Mouse (Mus musculus) ES-E14 (cell line): ENCODE measurements around the gene Plekhd1. TPM values are rescaled to one million over a fixed set of nuclear protein-coding genes. Genes with fewer than 3 reads are reported as not detected.
A peak's percentile ranks its signal among the peaks of the same experiment; 100 is the strongest.

Experiments
- DNase-seq: peaks from one replicate; pipeline ENCODE4 v3.0.0-alpha.2; 2013; ENCODE audit warnings: low read depth, low spot score
- H3K27ac ChIP-seq: 2 replicates; pipeline ENCODE4 v1.5.1; 2012; ENCODE audit warnings: low read depth, mild to moderate bottlenecking, low read length, moderate library complexity, mixed read lengths; ENCODE audit not compliant: poor library complexity, insufficient read depth, severe bottlenecking
- H3K36me3 ChIP-seq: 2 replicates; pipeline ENCODE4 v1.6.1; 2012; ENCODE audit warnings: mild to moderate bottlenecking, low read length, moderate library complexity, mixed read lengths; ENCODE audit not compliant: control insufficient read depth, poor library complexity, insufficient read depth, severe bottlenecking
- H3K4me1 ChIP-seq, 2 experiments: fragments of 150-350 bp in 1 of 2; sonication (generic) in 1 of 2; 2 replicates each; pipeline ENCODE4 v1.6.1; 2012; ENCODE audit warnings: low read length in 2 of 2, mild to moderate bottlenecking in 1 of 2, mixed read lengths in 1 of 2; ENCODE audit not compliant: control insufficient read depth in 2 of 2, insufficient read depth in 2 of 2, poor library complexity in 1 of 2
- H3K4me3 ChIP-seq, 2 experiments: fragments of 150-350 bp in 1 of 2; sonication (generic) in 1 of 2; 2 replicates each; pipeline ENCODE4 v1.5.1; 2012; ENCODE audit warnings: low read length in 2 of 2, low read depth in 1 of 2, mild to moderate bottlenecking in 1 of 2, mixed read lengths in 1 of 2; ENCODE audit not compliant: insufficient read depth in 1 of 2, poor library complexity in 1 of 2, severe bottlenecking in 1 of 2
- H3K9ac ChIP-seq: 2 replicates; pipeline ENCODE4 v1.6.1; 2012; ENCODE audit warnings: low read depth, mild to moderate bottlenecking, low read length, mixed read lengths; ENCODE audit not compliant: poor library complexity, insufficient read depth, severe bottlenecking
- H3K9me3 ChIP-seq: fragments of 150-350 bp; sonication (generic); 2 replicates; pipeline ENCODE4 v1.6.1; 2012; ENCODE audit warnings: low read depth, mild to moderate bottlenecking, low read length; ENCODE audit not compliant: control insufficient read depth, insufficient read depth
- CHD2 ChIP-seq: IDR thresholded peaks from 2 replicates; pipeline ENCODE4 v1.6.1; 2014; ENCODE audit warnings: mild to moderate bottlenecking, low read depth, low read length, inconsistent platforms
- HCFC1 ChIP-seq: IDR thresholded peaks from 2 replicates; pipeline ENCODE4 v1.6.1; 2012; ENCODE audit warnings: low read length, inconsistent platforms, borderline replicate concordance; ENCODE audit not compliant: insufficient read depth
- MAFK ChIP-seq: IDR thresholded peaks from 2 replicates; pipeline ENCODE4 v1.6.1; 2014; ENCODE audit warnings: mild to moderate bottlenecking, low read depth, low read length, inconsistent platforms; ENCODE audit not compliant: insufficient read depth
- ZC3H11A ChIP-seq: IDR thresholded peaks from 2 replicates; pipeline ENCODE4 v1.6.1; 2012; ENCODE audit warnings: low read depth, mild to moderate bottlenecking, inconsistent platforms, low read length, borderline replicate concordance
- ZNF384 ChIP-seq: IDR thresholded peaks from 2 replicates; pipeline ENCODE4 v1.6.1; 2012; ENCODE audit warnings: low read depth, low read length, inconsistent platforms
- in situ Hi-C, 2 experiments: fragments of 600-800 bp; cut with MboI; formaldehyde crosslinking; loops; one replicate each; pipeline ENCODE4 v1.15.1; 2025; ENCODE audit warnings: low sequenced_read_pairs in 2 of 2, inconsistent platforms in 1 of 2; ENCODE audit not compliant: unreplicated experiment in 2 of 2
- total RNA-seq: library from RNA; depleted of rRNA; stranded (reverse); fragments of 300-350 nt; gene quantifications from 2 replicates; pipeline ENCODE4 v1.2.3, GENCODE M21; 2012

Plekhd1 gene
- total RNA-seq, 1 experiment, result 8.2 TPM

GRCm38 (mm10) chr12:80729758-80730530 is 37.6 kb downstream of the Plekhd1 start:
- Histone ChIP-seq H3K36me3 (no peaks in the 10 kb centered on the region), H3K9me3 (no peaks in the 10 kb centered on the region), H3K27ac (no peak overlapping the region), H3K4me3 (no peak overlapping the region), H3K4me1 (no peaks in the 10 kb centered on the region), H3K9ac (no peak overlapping the region)
- in situ Hi-C loops, result no loop called here
- TF ChIP-seq HCFC1 (no peak), MAFK (no peak), ZNF384 (no peak), ZC3H11A (no peak), CHD2 (no peak)
- no peak for DNase-seq

DNA sequence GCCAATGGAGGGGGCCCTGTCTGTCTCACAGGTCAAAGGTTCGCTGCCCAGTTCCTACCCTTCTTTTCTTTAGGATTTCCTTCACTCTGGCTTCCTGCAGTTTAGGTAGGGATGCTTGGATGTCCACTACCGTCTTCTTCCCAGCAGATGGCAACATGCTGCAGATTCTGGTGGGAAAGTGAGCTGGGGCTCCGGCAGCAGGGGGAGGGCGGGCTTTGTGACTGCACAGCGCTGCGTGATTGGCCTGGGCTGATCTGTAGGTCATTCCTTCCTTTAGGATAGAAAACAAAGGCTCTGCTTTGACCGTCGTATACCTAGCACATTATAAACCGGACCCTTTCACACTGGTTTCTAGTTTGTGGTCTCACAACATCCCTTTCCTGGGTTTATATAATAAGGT is 38.2 kb downstream of the Plekhd1 start:
- in situ Hi-C loops, result no loop called here

DNA sequence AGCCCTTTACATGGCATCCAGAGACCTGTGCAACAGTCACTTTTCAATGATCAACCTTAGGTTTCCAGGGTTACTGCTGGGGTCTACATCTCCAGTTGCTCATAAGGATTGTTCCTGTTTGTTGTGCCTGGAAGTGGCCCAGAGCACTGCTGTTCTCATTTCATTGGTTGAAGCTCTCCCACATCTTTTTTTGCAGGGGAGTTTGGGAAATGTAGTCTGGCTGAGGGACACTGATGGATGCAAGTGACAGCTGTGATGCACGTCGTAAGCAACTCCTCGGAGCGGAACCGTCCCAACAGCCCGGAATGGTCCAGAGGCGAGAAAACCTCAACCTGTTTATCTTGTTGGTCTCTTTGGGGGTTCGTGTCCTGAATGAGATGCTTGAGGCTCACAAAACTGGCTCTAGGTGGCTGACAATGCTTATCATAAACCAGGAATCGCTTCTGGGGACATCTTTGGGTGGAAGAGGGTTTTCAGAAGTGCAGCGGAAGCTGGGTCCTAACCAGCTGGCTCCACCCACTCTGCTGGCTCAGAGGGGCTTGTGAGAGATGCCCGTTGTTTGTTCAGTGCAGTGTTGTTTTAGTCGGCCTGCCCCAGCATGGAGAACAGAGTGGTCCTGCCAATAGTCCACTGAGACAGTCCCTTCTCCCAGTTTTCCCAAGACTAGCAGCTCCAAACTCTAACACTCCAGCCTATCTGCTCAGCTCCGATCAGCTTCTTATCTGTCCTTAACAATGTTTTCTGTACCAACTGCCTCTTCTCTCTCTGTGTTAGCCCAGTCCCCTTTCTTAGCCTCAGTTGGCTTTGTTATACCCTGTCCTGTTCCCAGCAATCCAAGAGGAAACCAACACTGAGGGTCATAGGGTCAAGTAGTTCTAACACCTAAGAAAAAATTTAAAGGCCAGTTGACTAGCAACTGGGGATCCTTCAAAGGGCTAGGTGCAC is 42.4 kb downstream of the Plekhd1 start:
- no peak overlapping the region for H3K27ac ChIP-seq
- DNase-seq, result no peak
- no peaks in the 10 kb centered on the region for H3K36me3 ChIP-seq
- H3K9ac ChIP-seq, result no peak overlapping the region
- no peaks in the 10 kb centered on the region for H3K9me3 ChIP-seq
- H3K4me3 ChIP-seq, result no peak overlapping the region
- in situ Hi-C loops, result no loop called here
- peaks cover 0 to 6% of the 10 kb centered on the region in 2 experiments; a peak in 2 of 4 replicates for H3K4me1 ChIP-seq
- peak; percentile 57; the same call in 1 of the 2 replicates for TF ChIP-seq HCFC1
- TF ChIP-seq ZNF384, result no peak

More for the DNA sequence above, 38.2 kb downstream of the Plekhd1 start:
- peak; percentile 70 for DNase-seq
- H3K36me3 ChIP-seq, result no peaks in the 10 kb centered on the region
- no peak overlapping the region for H3K27ac ChIP-seq
- H3K4me3 ChIP-seq, result no peak overlapping the region
- H3K4me1 ChIP-seq, result no peaks in the 10 kb centered on the region
- H3K9me3 ChIP-seq, result no peaks in the 10 kb centered on the region
- TF ChIP-seq ZC3H11A (no peak), CHD2 (no peak), MAFK (no peak), HCFC1 (no peak), ZNF384 (no peak)
- H3K9ac ChIP-seq, result no peak overlapping the region

DNA sequence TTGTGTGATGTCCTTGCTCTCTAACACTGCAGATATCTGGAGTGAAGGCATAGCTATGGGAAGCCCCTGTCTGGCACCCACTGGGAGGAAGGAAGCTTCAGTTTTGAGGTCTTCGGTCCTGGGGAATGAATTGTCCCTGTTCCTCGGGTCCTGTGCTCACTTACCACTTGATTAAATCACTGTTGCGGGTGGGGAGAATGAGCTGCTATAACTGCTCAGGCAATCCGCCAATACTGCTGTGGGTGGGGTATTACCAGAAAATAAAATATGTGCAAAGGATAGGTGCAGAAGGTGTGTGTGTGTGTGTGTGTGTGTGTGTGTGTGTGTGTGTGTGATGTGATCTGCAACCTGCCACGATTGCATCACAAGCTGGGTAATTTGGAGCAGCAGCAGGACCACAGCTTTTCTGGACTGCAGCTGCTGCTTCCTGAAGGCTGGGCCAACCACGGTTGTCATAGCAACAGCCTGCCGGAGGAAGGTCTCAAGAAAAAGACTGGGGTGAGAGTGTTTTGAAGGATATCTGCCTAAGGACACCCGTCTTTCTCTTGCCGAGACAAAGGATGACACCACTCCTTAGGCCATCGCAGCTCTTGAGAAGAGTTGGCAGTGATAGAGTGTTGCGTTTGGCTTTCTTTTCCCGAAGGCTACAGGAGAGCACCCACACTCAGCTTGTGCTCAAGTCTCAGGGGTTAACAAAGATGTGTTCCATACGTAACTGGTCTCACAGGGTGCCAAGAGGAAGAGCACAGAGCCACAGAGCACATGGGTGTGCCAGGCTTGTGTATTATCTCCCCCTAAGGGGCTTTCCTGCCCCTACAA is 44.3 kb downstream of the Plekhd1 start:
- in situ Hi-C loops, result no loop called here

More for the DNA sequence above, 44.3 kb downstream of the Plekhd1 start:
- H3K9ac ChIP-seq, result no peak overlapping the region
- no peak overlapping the region for H3K27ac ChIP-seq
- H3K36me3 ChIP-seq, result no peaks in the 10 kb centered on the region
- DNase-seq, result no peak
- peaks cover 0 to 6% of the 10 kb centered on the region in 2 experiments; a peak in 2 of 4 replicates for H3K4me1 ChIP-seq
- TF ChIP-seq ZNF384 (no peak), CHD2 (no peak), HCFC1 (no peak), MAFK (no peak), ZC3H11A (no peak)
- H3K9me3 ChIP-seq, result no peaks in the 10 kb centered on the region
- H3K4me3 ChIP-seq, result no peak overlapping the region
